18 mouse cellular contexts compared by ENCODE assay signal in genomic region chr8:124567126-124567525, GRCm38 (mm10). TPM values are rescaled to one million over a fixed set of nuclear protein-coding genes. Genes with fewer than 3 reads are reported as not detected.
"Had no signal": no experiment of that assay in that cellular context is flagged by ENCODE, and none has a peak within 500 bp of the region (broad histone marks: within the 10 kb centered on the region; RNA-seq: fewer than 3 reads in every experiment).

No protein-coding gene starts in this region.

- H3K9ac ChIP-seq: hindbrain, embryonic 12.5 days; limb, embryonic 13.5 days; lung, embryonic 14.5 days; midbrain, embryonic 15.5 days; neural tube, embryonic 12.5 days had no signal

- H3K36me3 ChIP-seq: hindbrain, embryonic 12.5 days; limb, embryonic 13.5 days; midbrain, embryonic 15.5 days; neural tube, embryonic 12.5 days had no signal

- H3K4me1 ChIP-seq: hindbrain, embryonic 12.5 days; midbrain, embryonic 15.5 days; neural tube, embryonic 12.5 days had no signal

- H3K4me2 ChIP-seq: hindbrain, embryonic 12.5 days; limb, embryonic 13.5 days; lung, embryonic 14.5 days; midbrain, embryonic 11.5 days; midbrain, embryonic 15.5 days; neural tube, embryonic 12.5 days had no signal

- ATAC-seq: hindbrain, postnatal 0 days; midbrain, embryonic 15.5 days had no signal

- DNase-seq: kidney, postnatal 10 days; left cerebral cortex, postnatal 4 days; lung, embryonic 14.5 days; spleen, adult 18-20 months; thymus, adult 18-20 months; thymus, postnatal 14 days had no signal

- H3K4me3 ChIP-seq: hindbrain, embryonic 12.5 days; limb, embryonic 13.5 days; megakaryocyte, embryonic 14.5 days; midbrain, embryonic 15.5 days; neural tube, embryonic 12.5 days had no signal

- H3K27ac ChIP-seq: hindbrain, embryonic 12.5 days; hindbrain, postnatal 0 days; limb, embryonic 13.5 days; macrophage; midbrain, embryonic 15.5 days; neural tube, embryonic 12.5 days had no signal

- H3K27me3 ChIP-seq: hindbrain, embryonic 12.5 days; limb, embryonic 13.5 days; midbrain, embryonic 15.5 days; neural tube, embryonic 12.5 days had no signal

- H3K9me3 ChIP-seq: hindbrain, embryonic 12.5 days; limb, embryonic 13.5 days; megakaryocyte, embryonic 14.5 days; midbrain, embryonic 15.5 days; neural tube, embryonic 12.5 days had no signal

RNA-seq across cellular contexts. Expression of gene Agt, which starts 2.4 kb away (rescaled TPM):
- total RNA-seq: monocyte, adult 5-6 weeks; neutrophil, adult 5-6 weeks had no signal
- polyA plus RNA-seq: macrophage; midbrain, embryonic 11.5 days had no signal

RNA-seq across cellular contexts. Expression of gene Capn9, which starts 8.8 kb away (rescaled TPM):
- total RNA-seq: hindbrain, postnatal 0 days; left cerebral cortex, adult 18-20 months; left cerebral cortex, postnatal 10 days; monocyte, adult 5-6 weeks; neutrophil, adult 5-6 weeks had no signal
- polyA plus RNA-seq: hindbrain, embryonic 12.5 days; limb, embryonic 13.5 days; macrophage; midbrain, embryonic 11.5 days; midbrain, embryonic 15.5 days; neural tube, embryonic 12.5 days had no signal
